Mouse (Mus musculus) urinary bladder, adult 2 months (tissue): ENCODE results near the gene Lcn2. TPM values are rescaled to one million over a fixed set of nuclear protein-coding genes. Genes with fewer than 3 reads are reported as not detected.
A peak's percentile ranks its signal among the peaks of the same experiment; 100 is the strongest.
"Not testable (repeated sequence)": the region's sequence is repeated elsewhere in the genome, so short reads cannot be mapped to it uniquely, and the experiment has no call there.

Experiments used
- DNase-seq: peaks from one replicate; pipeline ENCODE4 v3.0.0; 2022; ENCODE audit warnings: low spot score
- polyA plus RNA-seq: library from polyadenylated mRNA; depleted of rRNA; stranded (reverse); fragments of >200 nt; gene quantifications from 2 replicates; pipeline ENCODE4 v1.2.3, GENCODE M21; 2012

Lcn2 gene
- polyA plus RNA-seq, 1 experiment, result 3.2 TPM

DNA sequence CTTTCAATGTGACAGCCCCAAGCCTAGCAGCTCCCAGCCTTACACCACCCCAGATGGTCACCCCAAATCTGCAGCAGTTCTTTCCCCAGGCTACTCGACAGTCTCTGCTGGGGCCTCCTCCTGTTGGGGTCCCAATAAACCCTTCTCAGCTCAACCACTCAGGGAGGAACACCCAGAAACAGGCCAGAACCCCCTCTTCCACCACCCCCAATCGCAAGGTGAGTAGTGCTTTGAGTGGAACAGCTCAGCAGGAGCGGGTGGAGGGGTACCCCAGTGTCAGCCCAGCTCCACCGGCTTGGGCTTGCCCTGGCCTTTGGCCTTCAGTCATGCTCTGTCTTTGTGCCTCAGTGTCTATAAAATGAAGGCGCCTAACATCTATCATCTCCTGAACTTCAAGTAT, 20.7 kb downstream of the Lcn2 start:
- no peak for DNase-seq

DNA sequence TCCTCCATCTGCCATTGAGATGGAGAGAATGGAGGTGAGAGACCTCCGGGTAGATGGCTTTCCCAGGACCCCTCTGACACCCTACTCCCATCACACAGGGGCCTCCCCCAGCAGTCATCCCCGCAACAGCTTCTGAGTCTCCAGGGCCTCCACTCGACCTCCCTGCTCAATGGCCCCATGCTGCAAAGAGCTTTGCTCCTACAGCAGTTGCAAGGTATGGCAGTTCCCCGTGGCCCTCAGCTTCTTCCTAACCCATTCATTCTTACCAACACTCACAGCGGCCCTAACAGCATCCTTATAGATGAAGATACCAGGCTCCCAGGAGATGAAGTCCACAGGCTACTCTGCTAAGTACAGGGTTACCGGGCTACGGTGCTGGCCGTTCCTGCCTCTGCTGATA, 23.9 kb downstream of the Lcn2 start:
- DNase-seq, result no peak

DNA sequence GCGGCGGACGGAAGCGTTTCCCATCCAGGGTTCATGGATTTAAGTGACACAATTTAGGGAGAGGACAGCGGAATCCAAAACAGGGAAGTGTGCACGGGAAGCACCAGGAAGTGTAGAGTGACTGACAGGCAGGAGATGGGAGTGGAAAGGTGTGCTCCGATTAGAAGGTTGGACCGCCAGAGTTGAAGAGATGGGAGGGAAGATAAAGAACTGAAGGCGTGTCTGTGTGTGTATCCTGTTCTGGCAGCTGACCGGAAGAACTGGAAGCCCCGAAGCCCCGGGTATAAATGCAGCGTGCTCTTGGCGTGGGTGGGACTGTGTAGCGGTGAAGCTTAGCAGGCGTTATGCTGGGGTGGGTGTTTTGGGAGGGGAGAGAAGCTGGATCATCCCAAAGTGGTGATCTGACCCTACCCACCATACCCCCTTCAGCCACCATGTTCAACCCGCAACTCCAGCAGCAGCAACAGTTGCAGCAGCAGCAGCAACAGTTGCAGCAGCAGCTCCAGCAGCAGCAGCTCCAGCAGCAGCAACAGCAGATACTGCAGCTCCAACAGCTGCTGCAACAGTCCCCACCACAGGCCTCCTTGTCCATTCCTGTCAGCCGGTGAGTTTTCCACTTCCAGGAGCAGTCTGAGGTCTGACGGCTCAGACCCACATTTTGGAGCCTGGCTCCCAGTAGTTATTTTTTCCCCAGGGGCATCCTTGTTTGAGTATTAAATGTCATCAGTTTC, 24.5 kb downstream of the Lcn2 start:
- no peak for DNase-seq

DNA sequence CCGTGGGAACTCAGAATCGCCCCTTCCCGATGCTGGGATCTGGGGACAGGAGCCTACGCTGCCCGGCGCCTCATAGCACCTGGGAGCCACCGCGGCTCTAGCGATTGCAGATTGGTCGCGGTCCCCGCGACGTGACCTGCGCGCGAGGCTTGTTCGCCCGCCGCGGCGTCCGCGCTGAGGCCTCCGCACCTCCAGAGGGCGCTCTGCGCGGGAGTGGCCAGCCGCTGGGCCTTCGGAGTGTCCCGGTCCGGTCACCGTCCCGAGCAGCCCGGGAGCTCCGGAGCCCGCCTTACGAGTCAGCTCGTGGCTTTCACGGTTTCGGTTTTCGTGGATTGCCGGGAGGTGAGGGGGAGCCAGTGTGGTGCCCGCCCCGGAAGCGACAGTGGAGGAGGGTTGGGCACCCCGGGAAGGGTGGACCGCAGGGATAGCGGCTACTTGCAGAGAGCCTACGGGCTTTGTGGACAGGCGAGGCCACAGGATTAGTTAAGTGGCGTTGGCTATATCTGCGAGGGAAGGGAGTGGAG, 25.2 kb downstream of the Lcn2 start:
- DNase-seq, result peak; percentile 96

DNA sequence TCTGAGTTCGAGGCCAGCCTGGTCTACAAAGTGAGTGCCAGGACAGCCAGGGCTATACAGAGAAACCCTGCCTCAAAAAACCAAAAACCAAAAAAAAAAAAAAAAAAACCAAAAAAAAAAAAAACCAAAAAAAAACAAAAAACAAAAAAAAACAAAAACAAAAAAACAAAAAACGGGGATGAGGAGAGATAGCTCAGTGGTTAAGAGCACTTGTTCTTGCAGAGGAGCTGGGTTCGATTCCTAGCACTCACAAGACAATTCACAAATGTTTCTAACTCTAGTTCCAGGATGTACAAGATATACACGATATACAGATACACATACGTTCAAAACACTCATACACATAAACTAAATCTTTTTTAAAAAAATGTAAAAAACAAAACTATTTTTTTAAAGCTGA, 25.8 kb downstream of the Lcn2 start:
- not testable (repeated sequence) for DNase-seq

DNA sequence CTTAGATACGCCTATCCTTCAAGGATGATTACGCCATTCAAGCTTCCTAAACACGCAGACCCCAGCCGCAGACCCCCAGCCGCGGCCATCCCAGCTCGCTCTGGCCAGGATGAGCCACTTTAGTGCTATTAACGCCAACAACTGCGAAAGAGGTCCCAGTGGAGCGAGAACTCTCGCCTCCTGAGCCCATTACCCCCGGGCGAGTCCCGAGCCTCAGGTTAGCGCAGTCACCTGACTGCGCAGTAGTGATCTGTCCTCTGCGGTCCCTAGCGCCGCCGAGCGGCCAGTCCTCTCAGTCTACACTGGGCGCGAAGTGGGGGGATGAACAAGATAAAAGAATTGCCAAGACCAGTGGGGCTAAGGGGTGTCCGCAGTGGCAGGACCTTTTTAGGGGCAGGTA, 26.6 kb downstream of the Lcn2 start:
- peak; percentile 58 for DNase-seq

DNA sequence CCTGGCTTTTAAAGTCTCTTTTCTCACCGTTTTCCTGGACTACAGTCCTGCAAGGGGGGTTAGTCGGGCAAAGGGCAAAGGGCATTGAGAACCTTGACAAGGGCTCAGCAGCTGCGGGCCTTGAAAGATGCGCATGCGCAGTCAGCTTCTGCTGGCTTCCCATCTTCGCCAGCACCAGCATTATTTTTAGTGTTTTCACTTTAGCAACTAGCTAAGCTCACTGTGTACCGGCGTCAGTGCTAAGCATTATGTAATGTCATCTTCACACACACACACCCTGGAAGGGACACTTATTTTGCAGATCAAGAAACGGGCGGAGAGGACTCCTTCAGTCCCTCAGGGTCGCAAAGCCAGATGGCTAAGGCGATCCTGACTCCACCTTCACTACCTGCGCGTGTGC, 27.3 kb downstream of the Lcn2 start:
- no peak for DNase-seq

DNA sequence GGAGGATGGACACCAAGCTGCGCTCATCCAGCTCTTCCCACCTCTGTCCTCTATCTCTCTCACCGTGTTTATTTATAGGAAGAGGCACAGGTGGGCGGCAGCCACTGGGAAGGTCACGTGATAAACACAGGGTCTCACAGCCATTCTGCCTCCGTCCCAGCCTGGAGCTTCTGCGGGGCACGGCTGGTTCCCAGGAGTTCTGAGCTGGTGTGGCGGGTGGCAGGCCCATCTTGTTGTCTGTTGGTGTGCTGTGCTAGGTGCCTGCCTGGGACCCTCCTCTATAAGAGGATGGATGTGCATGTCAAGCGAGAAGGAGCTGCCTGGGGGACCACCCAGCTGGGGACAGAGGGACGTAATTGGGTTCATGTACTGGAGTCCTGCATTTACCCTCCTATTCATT, 29.7 kb downstream of the Lcn2 start:
- DNase-seq, result no peak

DNA sequence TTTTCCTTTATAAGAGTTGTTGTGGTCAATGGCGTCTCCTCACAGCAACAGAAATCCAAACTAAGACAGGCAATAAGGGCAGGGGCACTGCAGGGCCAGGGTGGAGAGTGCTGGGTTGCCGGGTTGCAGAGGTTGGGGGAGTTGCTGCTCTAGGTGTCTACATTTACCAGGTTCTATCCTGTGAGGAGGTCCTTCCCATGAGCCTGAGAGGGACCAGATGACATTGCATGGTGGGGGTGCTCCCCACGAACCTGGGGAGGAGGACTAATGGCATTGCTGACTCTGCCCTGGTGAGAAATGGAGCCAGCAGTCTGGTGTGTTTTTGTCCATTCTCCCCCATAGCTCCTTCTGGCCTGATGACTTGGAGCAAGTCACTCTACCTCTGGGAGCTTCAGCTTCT, 30.3 kb downstream of the Lcn2 start:
- no peak for DNase-seq

DNA sequence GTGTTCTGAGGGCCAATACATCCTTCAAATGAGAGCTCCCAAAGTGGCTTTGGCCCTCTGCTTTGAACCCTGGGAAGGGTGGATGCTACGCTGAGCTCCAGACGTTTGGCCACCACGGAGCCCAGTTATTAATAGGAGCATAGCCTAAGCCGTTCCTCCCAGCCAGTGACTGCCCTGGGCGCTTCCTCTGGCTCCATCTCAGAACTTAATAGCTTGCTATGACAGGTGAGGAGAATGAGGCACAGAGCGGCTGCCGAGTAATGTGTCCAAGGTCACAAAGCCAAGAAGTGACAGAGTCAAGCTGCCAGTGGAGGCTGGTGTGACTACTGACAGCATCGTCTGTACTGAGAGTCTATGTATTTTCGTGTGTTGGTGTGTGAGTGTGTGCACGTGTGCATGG, 31.8 kb downstream of the Lcn2 start:
- DNase-seq, result no peak

DNA sequence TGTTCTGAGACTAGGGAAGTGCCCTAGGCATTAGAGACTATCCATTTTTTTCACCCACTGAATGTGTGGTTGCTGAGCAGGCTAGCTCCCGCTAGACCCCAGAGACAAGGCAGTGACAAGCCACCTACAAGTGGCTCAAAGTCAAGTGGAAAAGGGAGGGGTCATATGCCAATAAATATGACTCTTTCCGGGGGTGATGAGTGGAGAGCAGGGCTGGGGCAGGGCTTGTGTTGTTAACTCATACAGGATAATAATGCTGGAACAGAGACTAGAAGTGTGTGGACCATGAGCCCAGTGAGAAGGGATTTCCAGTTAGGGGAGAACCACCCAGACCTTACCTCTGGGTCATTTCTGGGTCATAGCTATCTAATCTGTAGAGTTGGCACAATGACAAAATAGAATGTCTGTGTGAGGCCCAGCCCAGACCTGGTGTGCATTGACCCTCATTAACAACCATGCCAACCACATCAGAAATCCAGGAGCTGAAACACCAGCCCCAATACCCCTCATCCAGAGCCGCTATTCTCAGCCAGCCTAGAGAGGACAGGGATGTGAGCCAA, 33.6 kb downstream of the Lcn2 start:
- DNase-seq, result no peak

DNA sequence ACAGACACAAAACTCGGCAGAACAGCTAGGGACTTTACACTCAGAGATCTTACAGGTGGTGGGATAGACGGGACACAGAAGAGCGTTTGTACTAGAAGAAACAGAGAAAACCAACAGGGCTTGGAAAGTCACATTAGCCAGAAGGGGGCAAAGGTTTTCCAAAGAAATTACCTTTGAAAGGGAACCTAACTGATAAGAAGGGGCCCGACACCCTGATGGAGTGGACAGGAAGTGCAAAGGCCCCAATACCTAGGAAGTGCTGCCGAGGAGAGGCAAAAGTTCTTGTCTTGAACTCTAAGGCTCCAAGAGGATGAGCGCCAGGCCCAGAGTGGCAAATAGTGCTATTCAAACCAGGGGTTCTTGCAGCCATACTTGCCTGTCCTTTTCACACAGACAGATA, 34.2 kb downstream of the Lcn2 start:
- no peak for DNase-seq

DNA sequence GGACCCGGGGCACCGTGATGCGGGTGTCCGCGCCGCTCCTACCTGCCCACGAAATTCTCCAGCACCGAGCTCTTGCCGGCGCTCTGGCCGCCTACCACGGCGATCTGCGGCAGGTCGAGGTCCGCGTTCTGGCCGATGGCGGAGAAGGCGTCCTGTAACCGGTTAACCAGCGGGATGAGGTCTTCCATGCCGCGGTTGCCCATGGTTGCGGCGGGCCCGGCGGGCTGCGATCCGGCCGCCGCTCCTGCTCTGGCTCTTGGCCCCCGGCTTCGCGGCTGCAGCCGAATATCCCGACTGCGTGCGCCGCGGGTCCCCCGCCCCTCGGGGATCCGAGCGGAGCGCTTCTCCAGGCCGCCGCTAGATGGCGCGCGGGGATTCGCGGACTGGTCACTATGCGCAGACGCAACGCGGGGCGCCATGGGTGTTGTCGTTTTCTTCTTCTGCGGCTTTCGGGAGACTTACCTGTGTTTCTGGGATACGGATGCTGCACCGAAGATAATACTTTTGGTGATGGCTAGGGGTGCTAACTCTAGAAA, 35.0 kb downstream of the Lcn2 start, which contains the start of gene Dnm1:
TSS of gene Dnm1 (minus strand) at position 332 of the 536 bp plus-strand sequence.
- peak; percentile 89 for DNase-seq

DNA sequence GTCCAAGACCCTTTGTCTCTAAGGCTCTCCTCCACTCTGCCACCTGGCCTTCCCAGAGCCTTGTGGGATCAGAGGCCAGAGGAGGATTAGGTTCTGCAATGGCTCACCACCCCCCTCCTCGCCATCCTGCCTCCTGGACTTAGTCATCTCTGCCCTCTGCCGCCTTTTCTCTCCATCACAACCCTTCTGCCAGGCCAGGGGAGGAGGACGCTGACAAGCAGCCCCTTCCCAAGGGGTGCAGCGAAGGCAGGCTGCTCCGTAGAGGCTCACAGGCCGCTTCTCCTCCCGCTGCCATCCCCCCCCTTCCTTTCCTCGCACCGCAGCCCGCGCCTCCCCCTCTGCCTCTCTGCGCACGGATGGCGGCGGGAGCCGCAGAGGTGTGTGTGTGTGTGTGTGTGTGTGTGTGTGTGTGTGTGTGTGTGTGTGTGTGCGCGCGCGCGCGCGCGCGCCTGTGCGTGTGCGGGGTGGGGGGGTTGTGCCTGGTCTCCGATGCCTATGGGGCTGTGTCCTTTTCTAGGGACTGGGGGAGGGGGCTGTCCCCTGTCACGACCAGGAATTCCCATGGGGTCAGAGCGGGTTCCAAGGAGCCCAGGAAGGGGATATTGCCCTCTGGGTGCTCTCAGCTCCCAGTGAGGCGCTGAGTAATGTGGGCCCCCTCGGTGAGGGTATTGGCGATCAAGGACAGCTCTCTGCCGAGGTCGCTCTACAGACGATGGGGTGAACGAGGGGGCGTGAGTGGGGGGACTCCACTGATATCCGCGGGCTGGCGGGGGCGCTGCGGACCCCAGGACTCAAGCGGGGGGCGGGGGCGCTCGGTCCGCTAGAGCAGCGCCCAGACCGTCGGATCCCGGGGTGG, 35.7 kb downstream of the Lcn2 start, which contains the start of gene Ciz1:
TSS of gene Ciz1 (plus strand) at position 177 of the 856 bp plus-strand sequence.
- no peak for DNase-seq

DNA sequence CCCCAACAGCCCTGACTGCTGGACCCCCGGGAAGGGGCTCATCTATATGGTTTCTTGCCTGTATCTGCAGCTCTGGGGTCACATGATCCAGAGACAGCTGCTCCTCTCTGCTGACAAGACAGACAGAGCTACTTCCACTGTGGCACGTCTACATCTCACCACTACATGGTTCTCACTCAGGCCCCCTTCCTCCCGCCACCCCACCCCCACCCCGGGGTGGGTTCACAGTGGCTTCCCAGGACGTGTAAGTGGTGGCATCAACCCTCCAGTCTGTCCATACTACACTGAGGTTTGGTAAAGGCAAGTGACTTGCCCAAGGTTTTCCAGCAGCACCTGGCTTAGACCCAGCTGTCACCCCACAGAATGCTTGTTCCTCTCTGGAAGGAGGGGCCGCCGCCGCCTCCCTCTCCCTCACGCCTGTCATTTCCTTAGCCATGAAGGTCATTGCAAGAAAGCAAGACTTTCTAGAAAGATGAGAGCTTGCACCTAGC, 36.5 kb downstream of the Lcn2 start:
- DNase-seq, result no peak

DNA sequence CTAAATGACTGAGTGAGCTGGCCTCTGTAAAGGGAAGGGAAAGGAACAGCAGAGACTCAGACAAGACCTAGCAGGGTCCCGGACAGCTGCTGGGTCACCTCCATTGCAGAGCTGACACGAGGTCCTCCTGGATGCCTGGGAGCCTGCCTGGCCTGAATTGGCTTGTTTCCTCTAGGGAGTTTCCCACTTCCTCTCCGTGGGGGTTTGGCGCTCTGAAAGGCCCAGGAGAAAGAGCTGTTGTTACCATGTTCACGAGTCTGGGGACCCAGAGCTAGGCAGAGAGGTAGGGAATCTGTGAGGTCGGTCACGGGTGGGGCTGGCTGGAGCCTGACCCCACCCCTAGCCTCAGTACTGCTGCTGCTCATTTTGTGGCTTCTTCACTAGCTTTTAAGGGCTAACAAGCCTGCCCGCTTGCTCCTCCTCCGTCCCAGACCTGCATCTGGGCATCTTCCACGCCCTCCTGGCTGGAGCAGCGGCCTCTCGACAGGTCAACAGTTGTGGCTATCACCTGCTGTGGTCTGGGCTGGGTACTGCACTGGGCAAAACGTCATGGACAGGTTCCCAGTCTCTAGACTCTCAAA, 37.5 kb downstream of the Lcn2 start:
- DNase-seq, result no peak

DNA sequence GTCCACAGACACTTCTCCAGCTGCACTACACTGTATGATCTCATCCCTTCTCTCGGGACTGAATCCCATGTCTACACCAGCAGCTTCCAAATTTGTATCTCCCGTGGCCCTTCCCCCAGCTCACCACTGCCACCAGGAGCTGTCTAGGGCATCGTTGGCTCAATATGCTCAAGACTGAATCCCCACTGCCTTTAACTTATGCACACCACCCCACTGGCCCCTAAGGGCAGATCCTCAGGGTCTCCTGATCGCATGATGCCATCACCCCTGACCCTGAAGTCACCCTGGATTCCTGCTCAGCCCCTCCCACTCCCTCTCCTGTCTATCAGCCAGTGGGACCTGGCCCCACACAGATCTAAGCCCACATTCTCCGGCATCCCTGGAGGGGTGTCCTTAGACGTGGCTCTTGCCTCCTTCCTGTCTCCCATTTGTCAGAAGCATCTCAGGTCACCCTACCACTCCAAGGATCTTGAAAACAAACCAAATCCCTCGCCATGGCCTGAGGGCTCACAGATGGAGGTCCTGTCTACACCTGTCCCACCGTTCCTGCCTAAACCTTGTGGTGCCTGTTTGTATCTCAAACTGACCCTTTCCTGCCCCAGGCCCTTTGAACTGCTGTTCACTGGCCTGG, 38.3 kb downstream of the Lcn2 start:
- DNase-seq, result no peak

DNA sequence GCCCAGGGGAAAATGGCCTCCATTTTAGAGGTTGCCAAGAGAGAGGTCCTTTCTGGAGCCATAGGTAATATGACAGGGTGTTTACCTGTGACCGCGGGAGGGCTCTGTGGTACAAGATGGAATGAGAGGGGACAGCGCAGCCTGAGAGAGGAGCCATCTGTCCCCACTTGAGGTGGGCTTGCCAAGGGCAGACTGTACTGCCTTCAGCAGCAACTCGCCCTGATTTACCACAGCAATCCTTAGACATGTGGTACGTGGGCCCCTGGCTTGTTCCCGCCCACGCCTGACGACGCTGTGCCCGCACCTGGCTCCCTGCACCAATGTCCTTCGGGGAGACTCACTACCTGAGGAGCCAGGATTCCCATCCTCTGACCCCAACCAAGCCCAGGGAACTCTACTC, 39.7 kb downstream of the Lcn2 start:
- no peak for DNase-seq

DNA sequence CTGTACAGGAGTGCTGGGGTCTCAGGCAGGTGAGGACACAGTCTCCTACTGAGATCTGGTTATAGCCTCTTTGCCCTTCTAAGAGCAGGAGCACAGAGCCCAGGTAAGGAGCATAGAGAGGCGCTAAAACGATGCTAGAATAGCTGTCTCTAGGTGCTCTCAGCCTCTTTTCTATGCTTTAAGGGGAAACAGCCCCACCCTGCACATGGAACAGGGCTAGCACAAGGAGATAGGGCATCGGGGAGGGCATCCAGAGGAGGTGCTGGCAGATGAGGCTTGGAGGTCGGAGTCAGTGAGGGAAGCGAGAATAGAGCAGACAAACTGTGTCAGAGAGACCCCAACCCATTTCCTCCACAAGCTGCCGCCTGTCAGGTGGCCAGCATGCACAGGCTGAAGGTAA, 41.0 kb downstream of the Lcn2 start:
- DNase-seq, result no peak

DNA sequence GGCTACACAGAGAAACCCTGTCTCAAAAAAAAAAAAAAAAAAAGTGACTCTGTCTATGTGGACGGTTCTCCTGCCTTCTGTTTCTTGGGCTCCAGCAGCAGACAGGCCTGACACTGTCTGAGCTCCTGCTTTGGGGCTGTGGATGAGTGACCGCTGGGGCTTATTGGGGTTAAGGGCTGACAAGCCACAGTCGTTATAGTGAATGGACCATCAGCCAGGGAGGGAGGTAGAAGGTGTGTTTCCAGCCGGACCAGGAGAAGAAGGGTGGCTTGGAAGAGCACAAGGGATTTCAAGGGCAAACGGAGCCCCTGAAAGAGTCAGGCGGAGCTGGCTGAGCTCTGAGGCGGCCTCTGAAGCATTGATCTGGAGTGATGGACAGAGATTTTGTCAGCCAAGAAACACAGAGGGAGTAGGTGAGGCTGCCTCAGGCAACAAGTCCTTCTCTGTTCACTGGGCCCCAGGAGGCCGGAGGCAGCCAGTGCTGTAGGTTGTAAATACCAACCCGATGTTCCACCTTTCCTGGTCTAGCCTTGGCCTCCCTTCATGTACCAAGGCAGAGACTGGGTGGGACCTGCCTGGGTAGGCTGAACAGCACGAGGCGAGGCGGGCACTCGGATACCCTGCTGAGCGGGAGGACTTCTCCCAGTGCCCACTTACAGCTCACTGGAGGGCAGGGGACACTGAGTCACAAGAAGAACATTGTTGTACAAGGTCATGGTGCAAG, 43.3 kb downstream of the Lcn2 start:
- no peak for DNase-seq

DNA sequence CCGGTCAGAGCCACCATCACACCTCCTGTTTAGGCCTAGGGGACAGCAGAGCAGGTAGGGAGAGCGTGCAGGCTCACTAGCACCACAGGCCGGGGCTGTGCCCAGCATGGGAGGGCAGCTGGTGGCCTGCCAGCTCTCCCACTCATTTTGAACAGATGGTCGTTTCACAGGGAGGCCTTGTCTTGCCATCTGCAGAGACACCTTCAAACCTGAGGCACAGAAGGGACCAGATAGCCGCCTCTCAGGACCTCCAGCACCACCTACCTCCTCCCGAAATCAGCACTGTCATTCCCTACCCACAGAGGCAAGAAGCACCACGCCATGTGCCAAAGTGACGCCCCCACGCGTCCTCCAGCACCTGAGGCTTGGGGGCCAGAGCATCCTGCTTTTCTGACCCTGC, 44.0 kb downstream of the Lcn2 start:
- DNase-seq, result no peak
